Mouse (Mus musculus) liver, embryonic 11.5 days (tissue): ENCODE measurements around the gene Lrrc74b. TPM values are rescaled to one million over a fixed set of nuclear protein-coding genes. Genes with fewer than 3 reads are reported as not detected.

Source experiments
- ATAC-seq: fragments of 200-750 bp; cut with Nextera tagmentation; replicated peaks from 2 replicates; pipeline ENCODE4 v1.8.0; 2017; ENCODE audit warnings: moderate number of reproducible peaks, mild to moderate bottlenecking, moderate TSS enrichment, moderate library complexity; ENCODE audit not compliant: low FRiP score
- DNase-seq: peaks from one replicate; pipeline ENCODE4 v3.0.0-alpha.2; 2017; ENCODE audit warnings: low spot score
- H3K27ac ChIP-seq: fragments of 300-500 bp; sonication (generic); 2 replicates; pipeline ENCODE4 v1.5.1; 2014; ENCODE audit warnings: mild to moderate bottlenecking, low read depth, low read length, control low read depth
- H3K27me3 ChIP-seq: fragments of 300-500 bp; sonication (generic); replicated peaks from 2 replicates; pipeline ENCODE4 v1.6.1; 2014; ENCODE audit warnings: low read length, mixed read lengths; ENCODE audit not compliant: control insufficient read depth, insufficient read depth
- H3K36me3 ChIP-seq: fragments of 300-500 bp; sonication (generic); 2 replicates; pipeline ENCODE4 v1.6.1; 2014; ENCODE audit warnings: mild to moderate bottlenecking, low read length, moderate library complexity, mixed read lengths; ENCODE audit not compliant: control insufficient read depth, insufficient read depth
- H3K4me1 ChIP-seq: fragments of 300-500 bp; sonication (generic); replicated peaks from 2 replicates; pipeline ENCODE4 v1.6.1; 2014; ENCODE audit warnings: low read length, mixed read lengths; ENCODE audit not compliant: control insufficient read depth, insufficient read depth
- H3K4me2 ChIP-seq: fragments of 300-500 bp; sonication (generic); 2 replicates; pipeline ENCODE4 v1.6.1; 2014; ENCODE audit warnings: mild to moderate bottlenecking, control low read depth, moderate library complexity
- H3K4me3 ChIP-seq: fragments of 300-500 bp; sonication (generic); 2 replicates; pipeline ENCODE4 v1.5.1; 2014; ENCODE audit warnings: low read depth, low read length, control low read depth
- H3K9ac ChIP-seq: fragments of 300-500 bp; sonication (generic); 2 replicates; pipeline ENCODE4 v1.6.1; 2014; ENCODE audit warnings: low read depth, low read length, control low read depth
- H3K9me3 ChIP-seq: fragments of 300-500 bp; sonication (generic); 2 replicates; pipeline ENCODE4 v1.6.1; 2016; ENCODE audit warnings: low read length, inconsistent platforms, mixed read lengths; ENCODE audit not compliant: control insufficient read depth
- WGBS: fragments of 180-500 bp; shearing (Covaris S2); extraction: QIAGEN DNeasy Blood & Tissue Kit; methylation state at CpG from one replicate; pipeline ENCODE4 v1.1.7; 2014; 5-methylcytosine and 5-hydroxymethylcytosine counted together
- polyA plus RNA-seq: library from polyadenylated mRNA; unstranded; fragments of >200 nt; fragmentation: Nextera tagmentation; extraction: Ambion mirVana; gene quantifications from 2 replicates; pipeline ENCODE4 v1.2.1, GENCODE M21; 2014

Gene Lrrc74b
- polyA plus RNA-seq, 1 experiment from 2014 or later: not detected

DNA sequence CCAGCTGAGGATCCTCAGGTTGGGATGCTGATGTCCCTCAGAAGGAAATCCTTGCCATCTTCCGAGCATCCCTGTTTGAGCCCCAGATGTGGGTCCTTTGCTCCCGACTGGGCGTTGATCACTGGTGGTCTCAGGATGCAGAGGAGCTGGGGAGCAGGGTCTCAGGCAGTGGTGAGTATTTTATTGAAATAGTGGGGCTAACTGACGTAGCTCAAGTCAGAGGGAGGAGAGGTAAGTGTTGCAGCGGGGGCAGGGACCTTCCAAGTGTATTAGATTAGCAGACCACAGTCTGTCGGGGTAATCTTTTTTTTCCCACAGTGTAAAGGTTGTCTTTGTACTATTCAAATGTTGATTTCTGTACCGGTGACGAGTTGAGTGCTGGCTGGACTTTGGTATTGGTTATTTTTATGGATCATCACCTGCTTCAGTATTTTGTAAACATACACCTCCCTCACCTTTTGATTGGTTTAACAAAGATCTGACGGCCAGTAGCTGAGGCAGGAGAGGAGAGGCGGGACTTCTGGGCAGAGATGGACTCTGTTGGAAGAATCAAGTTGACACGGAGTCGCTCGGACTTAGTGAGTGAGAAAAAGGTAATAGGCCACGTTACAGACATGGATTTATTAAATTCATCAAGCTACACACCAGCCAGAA is 28.2 kb downstream of the Lrrc74b start:
- Histone ChIP-seq H3K9ac (no peak overlapping the region), H3K27me3 (no peaks in the 10 kb centered on the region), H3K4me1 (peaks cover 12% of the 10 kb centered on the region), H3K9me3 (0 out of 2 replicates have a peak, but pooled peaks cover 3% of the 10 kb centered on the region), H3K4me2 (no peak overlapping the region), H3K27ac (no peak overlapping the region), H3K4me3 (no peak overlapping the region), H3K36me3 (peaks cover 8% of the 10 kb centered on the region; the same call in 1 of the 2 replicates)
- DNase-seq (no peak), ATAC-seq (no peak)
- 68% methylated on average over 14 of the region's 14 CpGs for WGBS

GRCm38 (mm10) chr16:17532271-17532670 is 28.8 kb downstream of the Lrrc74b start:
- peaks cover 13% of the 10 kb centered on the region; the same call in 1 of the 2 replicates for H3K36me3 ChIP-seq
- H3K4me2 ChIP-seq: no peak overlapping the region
- no peak overlapping the region for H3K27ac ChIP-seq
- no peak for ATAC-seq
- no peak overlapping the region for H3K4me3 ChIP-seq
- 0 out of 2 replicates have a peak, but pooled peaks cover 3% of the 10 kb centered on the region for H3K9me3 ChIP-seq
- H3K27me3 ChIP-seq: no peaks in the 10 kb centered on the region
- DNase-seq: no peak
- WGBS: 60% methylated on average over 4 of the region's 4 CpGs
- no peak overlapping the region for H3K9ac ChIP-seq
- peaks cover 12% of the 10 kb centered on the region for H3K4me1 ChIP-seq

DNA sequence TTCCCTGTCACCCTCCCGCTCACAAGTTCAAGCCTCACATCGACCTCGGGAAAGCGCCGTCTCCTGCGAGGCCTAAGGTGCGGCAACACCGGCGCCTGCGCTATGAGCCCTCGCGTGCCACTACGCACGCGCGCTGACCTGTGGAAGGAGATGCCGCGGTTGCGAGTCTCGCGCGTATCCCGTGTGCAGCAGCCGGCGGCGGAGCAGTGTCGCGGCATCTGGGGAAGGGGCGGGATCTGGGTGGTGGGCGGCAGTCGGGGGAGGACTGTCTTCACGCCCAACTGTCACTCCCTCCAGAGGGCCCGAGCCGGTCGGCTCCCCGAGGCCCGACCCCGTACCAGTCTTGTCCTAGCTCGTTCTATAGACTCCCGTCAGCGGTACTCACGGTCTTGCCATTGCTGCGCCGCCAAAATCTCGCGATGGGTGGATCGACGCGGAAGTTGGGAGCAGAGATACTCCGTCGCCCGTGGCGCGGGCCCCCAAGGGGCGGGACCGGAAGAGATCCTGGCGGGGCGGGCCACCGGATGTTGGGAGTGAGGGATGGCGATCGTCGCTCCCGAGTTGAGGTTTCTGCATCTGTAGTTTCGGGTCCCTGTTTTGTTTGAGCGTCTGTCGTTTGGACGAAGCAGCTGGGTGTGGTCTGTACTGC is 30.3 kb downstream of the Lrrc74b start, which contains the start of gene Thap7:
Gene Thap7 (minus strand): TSS at position 497 of the 649 bp plus-strand sequence.
- 0% methylated on average over 67 of the region's 67 CpGs for WGBS

GRCm38 (mm10) chr16:17529981-17530586 is 31.0 kb downstream of the Lrrc74b start:
- H3K9me3 ChIP-seq: no peaks in the 10 kb centered on the region
- peak overlapping the region; percentile 94 for H3K27ac ChIP-seq
- H3K4me3 ChIP-seq: peak overlapping the region; percentile 80
- H3K9ac ChIP-seq: peak overlapping the region; percentile 88
- ATAC-seq: no peak
- peaks cover 17% of the 10 kb centered on the region; the same call in 1 of the 2 replicates for H3K36me3 ChIP-seq
- peak overlapping the region; percentile 98 for H3K4me2 ChIP-seq
- H3K4me1 ChIP-seq: peaks cover 12% of the 10 kb centered on the region
- no peaks in the 10 kb centered on the region for H3K27me3 ChIP-seq
- peak; percentile 50 for DNase-seq
- 17% methylated on average over 17 of the region's 17 CpGs for WGBS

More for the DNA sequence above, 30.3 kb downstream of the Lrrc74b start, which contains the start of gene Thap7:
- ATAC-seq (peak; percentile 95), DNase-seq (peak; percentile 98)
- peak within 1 kb of the TSS; percentile 80 for H3K4me3 ChIP-seq
- H3K27ac ChIP-seq: peak within 1 kb of the TSS; percentile 94
- no peaks in the 10 kb centered on the region for H3K9me3 ChIP-seq
- peaks cover 12% of the 10 kb centered on the region for H3K4me1 ChIP-seq
- peaks cover 17% of the 10 kb centered on the region; the same call in 1 of the 2 replicates for H3K36me3 ChIP-seq
- peak within 1 kb of the TSS; percentile 98 for H3K4me2 ChIP-seq
- H3K9ac ChIP-seq: peak within 1 kb of the TSS; percentile 88
- H3K27me3 ChIP-seq: no peaks in the 10 kb centered on the region

GRCm38 (mm10) chr16:17528276-17528675 is 32.8 kb downstream of the Lrrc74b start:
- Histone ChIP-seq H3K27ac (no peak overlapping the region), H3K9ac (no peak overlapping the region), H3K36me3 (peaks cover 26% of the 10 kb centered on the region), H3K4me2 (no peak overlapping the region), H3K4me1 (peaks cover 12% of the 10 kb centered on the region), H3K4me3 (no peak overlapping the region), H3K27me3 (no peaks in the 10 kb centered on the region), H3K9me3 (no peaks in the 10 kb centered on the region)
- no peak for ATAC-seq
- 93% methylated on average over 13 of the region's 13 CpGs for WGBS
- DNase-seq: no peak

DNA sequence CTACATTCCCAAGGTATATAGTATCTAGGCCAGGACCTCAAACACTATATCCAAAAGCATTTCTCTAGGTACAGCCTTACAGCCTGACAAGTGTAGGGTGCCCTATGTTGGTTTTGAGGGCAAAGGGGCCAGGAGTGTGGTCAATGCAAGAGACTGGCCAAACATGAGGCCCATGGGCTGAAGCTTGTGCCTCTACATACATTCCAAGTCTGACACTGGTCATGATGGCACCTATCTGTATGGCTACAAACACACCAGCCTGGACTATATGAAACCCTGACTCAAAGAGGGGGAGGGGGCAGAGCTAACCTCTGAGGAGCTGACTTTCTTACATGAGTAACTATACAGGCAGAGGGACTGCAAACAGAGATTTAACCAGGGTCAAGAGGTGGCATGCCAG is 33.4 kb downstream of the Lrrc74b start:
- Histone ChIP-seq H3K27ac (no peak overlapping the region), H3K27me3 (no peaks in the 10 kb centered on the region), H3K4me3 (no peak overlapping the region), H3K4me1 (peaks cover 12% of the 10 kb centered on the region), H3K4me2 (no peak overlapping the region), H3K36me3 (peaks cover 30% of the 10 kb centered on the region), H3K9ac (no peak overlapping the region), H3K9me3 (no peaks in the 10 kb centered on the region)
- DNase-seq: no peak
- no peak for ATAC-seq

DNA sequence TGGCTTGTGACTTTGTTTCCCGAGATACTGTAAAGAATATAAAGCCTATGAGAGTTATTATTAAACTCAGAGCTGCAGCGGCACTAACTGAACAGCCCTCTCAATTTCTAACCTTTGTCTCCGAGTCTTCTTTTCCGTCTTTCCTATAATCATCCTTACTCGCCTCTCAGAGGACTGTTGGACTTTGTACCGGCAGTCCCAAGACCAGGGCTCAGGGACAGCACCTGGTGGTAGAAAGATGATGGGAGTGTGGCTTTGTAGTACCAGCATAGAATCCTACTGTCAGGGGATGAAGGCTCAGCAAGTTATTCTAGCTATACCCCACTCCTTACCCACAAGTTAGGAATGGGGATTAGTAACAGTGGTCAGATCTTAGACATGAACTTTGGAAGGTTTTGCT is 34.8 kb downstream of the Lrrc74b start:
- DNase-seq: no peak
- Histone ChIP-seq H3K4me3 (no peak overlapping the region), H3K9ac (no peak overlapping the region), H3K9me3 (no peaks in the 10 kb centered on the region), H3K4me2 (no peak overlapping the region), H3K27ac (no peak overlapping the region), H3K36me3 (peaks cover 41% of the 10 kb centered on the region), H3K27me3 (no peaks in the 10 kb centered on the region), H3K4me1 (peaks cover 6% of the 10 kb centered on the region)
- 91% methylated on average over 6 of the region's 6 CpGs for WGBS
- no peak for ATAC-seq

DNA sequence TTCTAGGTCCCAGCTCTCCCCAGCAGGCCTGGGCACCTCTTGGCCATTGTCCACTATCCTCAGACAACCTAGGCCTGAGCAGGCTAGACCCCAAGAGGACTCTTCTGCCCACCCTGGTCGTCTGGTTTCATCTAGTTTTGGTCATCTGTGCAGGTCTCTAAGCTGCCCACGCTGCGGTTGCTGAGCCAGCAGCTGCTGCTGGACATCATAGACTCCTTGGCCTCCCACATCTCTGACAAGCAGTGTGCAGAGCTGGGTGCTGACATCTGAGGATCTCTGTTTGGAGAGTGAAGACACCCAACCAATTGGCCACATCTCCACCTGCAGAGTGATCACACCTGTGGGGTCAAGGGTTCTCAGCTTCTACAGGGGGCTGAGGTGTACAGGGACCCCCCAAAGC is 35.5 kb downstream of the Lrrc74b start:
- Histone ChIP-seq H3K9ac (no peak overlapping the region), H3K4me2 (no peak overlapping the region), H3K36me3 (peaks cover 46% of the 10 kb centered on the region), H3K4me1 (peaks cover 6% of the 10 kb centered on the region), H3K9me3 (no peaks in the 10 kb centered on the region), H3K27ac (no peak overlapping the region), H3K4me3 (no peak overlapping the region), H3K27me3 (no peaks in the 10 kb centered on the region)
- DNase-seq: no peak
- WGBS: 79% methylated on average over 3 of the region's 3 CpGs
- ATAC-seq: no peak
